Mouse (Mus musculus) olfactory bulb, adult 2 months (tissue): ENCODE data around the gene Pcca.

Source experiments
- CTCF ChIP-seq: fragments of 200-500 bp; IDR thresholded peaks from 2 replicates; pipeline ENCODE4 v1.5.1; 2012; ENCODE audit warnings: low read depth, mild to moderate bottlenecking, low read length, moderate library complexity; ENCODE audit not compliant: insufficient read depth
- POLR2A ChIP-seq: fragments of 200-500 bp; IDR thresholded peaks from 2 replicates; pipeline ENCODE4 v1.6.1; 2012; ENCODE audit warnings: mild to moderate bottlenecking, low read depth, low read length, moderate library complexity; ENCODE audit not compliant: insufficient read depth

DNA sequence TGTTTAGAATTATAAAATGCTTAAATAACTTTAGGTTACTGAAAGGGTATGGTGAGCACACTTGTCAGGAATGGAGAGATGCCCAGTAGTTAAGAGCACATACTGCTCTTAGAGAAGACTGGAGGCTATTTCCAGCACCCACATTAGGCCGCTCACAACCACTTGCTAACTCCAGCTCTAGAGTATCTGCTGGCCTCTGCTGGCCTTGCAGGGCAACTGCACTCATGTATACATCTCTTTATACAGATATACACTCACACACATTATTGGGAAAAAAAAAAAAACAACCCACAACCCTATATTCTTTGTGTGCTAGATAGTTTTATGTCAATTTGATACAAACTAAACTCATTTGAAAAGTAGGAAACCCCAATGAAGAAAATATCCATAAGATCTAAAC lies 217.4 kb downstream of the Pcca start:
- TF ChIP-seq CTCF = no peak
- TF ChIP-seq POLR2A = no peak
